Mouse (Mus musculus): ENCODE results near the gene Wwp2.

DNA sequence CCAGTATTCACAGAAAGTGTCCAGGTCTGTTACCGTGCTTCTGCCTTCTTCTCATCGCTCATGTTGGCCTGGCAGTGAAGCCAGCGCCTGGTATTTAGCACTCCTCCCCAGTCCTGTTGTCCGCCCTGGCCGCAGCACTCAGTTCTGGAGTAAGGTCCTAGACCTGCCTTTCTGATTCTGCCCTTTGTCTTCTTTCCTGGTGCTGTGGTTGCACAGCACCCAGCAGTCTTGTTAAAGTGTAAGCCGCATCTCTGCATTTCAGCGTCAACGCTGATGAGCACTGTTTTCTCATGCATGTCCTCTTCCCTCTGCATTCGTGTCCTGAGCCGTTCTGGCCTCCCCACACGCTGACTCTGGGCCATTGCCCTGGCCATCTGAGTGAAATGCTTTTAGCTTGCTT, 17.2 kb downstream of the Wwp2 start:
- TF ChIP-seq CTCF (IDR thresholded peaks at IDR 0.05) (no peak), POLR2A (IDR thresholded peaks at IDR 0.05; ENCODE audit: insufficient read depth, low read depth, low read length) (no peak)
